8 mouse cellular contexts compared by ENCODE assay signal in genomic region chr1:189922721-189923120, GRCm38 (mm10). TPM values are rescaled to one million over a fixed set of nuclear protein-coding genes. Genes with fewer than 3 reads are reported as not detected.
A peak's percentile ranks its signal among the peaks of the same experiment; 100 is the strongest.
DNase-seq lines count a peak whose midpoint lies in the region; ATAC-seq lines count a peak whose summit lies in the region.

No protein-coding gene starts in this region.

- H3K36me3 ChIP-seq in hindbrain, embryonic 14.5 days (replicated peaks; ENCODE audit: control insufficient read depth, insufficient read depth), result no peaks in the 10 kb centered on the region
- H3K36me3 ChIP-seq in liver, embryonic 13.5 days, result no peaks in the 10 kb centered on the region

- peak overlapping the region; percentile 79 for H3K4me3 ChIP-seq in hindbrain, embryonic 14.5 days (replicated peaks; ENCODE audit: low read length)
- H3K4me3 ChIP-seq in liver, embryonic 13.5 days (replicated peaks), result peak overlapping the region; percentile 73

- WGBS in hindbrain, embryonic 14.5 days, result 18% methylated on average over 9 of the region's 9 CpGs
- WGBS in liver, embryonic 13.5 days (ENCODE audit: insufficient replicate concordance), result 29% methylated on average over 9 of the region's 9 CpGs

- peak overlapping the region; percentile 77 for H3K9ac ChIP-seq in hindbrain, embryonic 14.5 days
- peak overlapping the region; percentile 80; the same call in 1 of the 2 replicates for H3K9ac ChIP-seq in liver, embryonic 13.5 days

- H3K4me2 ChIP-seq in hindbrain, embryonic 14.5 days (replicated peaks), result peak overlapping the region; percentile 85
- peak overlapping the region; percentile 90 for H3K4me2 ChIP-seq in liver, embryonic 13.5 days

- no peaks in the 10 kb centered on the region for H3K9me3 ChIP-seq in hindbrain, embryonic 14.5 days (ENCODE audit: control insufficient read depth, low read length)
- H3K9me3 ChIP-seq in liver, embryonic 13.5 days (replicated peaks), result no peaks in the 10 kb centered on the region

- DNase-seq in cerebellum, postnatal 10 days, result peak; percentile 26 to 45
- DNase-seq in cerebellum, postnatal 4 days (ENCODE audit: low spot score in 2 of 2), result no peak
- DNase-seq in adipocyte (ENCODE audit: low spot score), result peak; percentile 29
- no peak for DNase-seq in hindbrain, embryonic 14.5 days (ENCODE audit: low spot score)
- no peak for DNase-seq in liver, embryonic 13.5 days
- DNase-seq in urinary bladder, postnatal 14 days (ENCODE audit: low spot score), result no peak
- no peak for DNase-seq in Muller cell, postnatal 12 days (ENCODE audit: inconsistent ontology term)

- peak overlapping the region; percentile 59; the same call in 1 of the 2 replicates for H3K27ac ChIP-seq in hindbrain, embryonic 14.5 days
- no peak overlapping the region for H3K27ac ChIP-seq in liver, embryonic 13.5 days

- no peak for ATAC-seq in hindbrain, embryonic 14.5 days (ENCODE audit: low FRiP score)
- ATAC-seq in liver, embryonic 13.5 days (ENCODE audit: low read depth), result no peak
- ATAC-seq in granulocyte monocyte progenitor cell, adult 5-6 weeks (replicated peaks; ENCODE audit: poor library complexity, severe bottlenecking), result no peak

- H3K27me3 ChIP-seq in hindbrain, embryonic 14.5 days (ENCODE audit: control insufficient read depth, insufficient read depth, low read length), result no peaks in the 10 kb centered on the region
- H3K27me3 ChIP-seq in liver, embryonic 13.5 days, result no peaks in the 10 kb centered on the region

- peaks cover 11% of the 10 kb centered on the region; the same call in 1 of the 2 replicates for H3K4me1 ChIP-seq in hindbrain, embryonic 14.5 days (replicated peaks; ENCODE audit: control insufficient read depth, insufficient read depth, low read length)
- peaks cover 28% of the 10 kb centered on the region for H3K4me1 ChIP-seq in liver, embryonic 13.5 days (replicated peaks)

RNA-seq across cellular contexts. Expression of gene Smyd2, which starts 0.6 kb away (rescaled TPM):
- 73.9 and 84.4 TPM in 2 replicates for polyA plus RNA-seq in hindbrain, embryonic 14.5 days (2014; fragmentation: Nextera tagmentation; extraction: Ambion mirVana)
- polyA plus RNA-seq in liver, embryonic 13.5 days (2015; fragmentation: Nextera tagmentation; extraction: Ambion mirVana), result 40.7 and 40.8 TPM in 2 replicates
- total RNA-seq in granulocyte monocyte progenitor cell, adult 5-6 weeks (2014; fragmentation: Nextera tagmentation), result 72.5 and 97.7 TPM in 2 replicates
- total RNA-seq in granulocyte monocyte progenitor cell, adult 5-6 weeks (2017), result 97.8 and 98.0 TPM in 2 replicates

Comparison
In these comparisons a context has a peak if more than half of its experiments do, and no peak if none do; other contexts are left out.
1. DNase-seq: peak in cerebellum, postnatal 10 days (2 of 2) and adipocyte (single experiment); none in cerebellum, postnatal 4 days (0 of 2), hindbrain, embryonic 14.5 days (single experiment), liver, embryonic 13.5 days (single experiment), urinary bladder, postnatal 14 days (single experiment) and Muller cell, postnatal 12 days (single experiment).